Mouse (Mus musculus): Measurements from ENCODE around the gene S1pr4.

Gene S1pr4

DNA sequence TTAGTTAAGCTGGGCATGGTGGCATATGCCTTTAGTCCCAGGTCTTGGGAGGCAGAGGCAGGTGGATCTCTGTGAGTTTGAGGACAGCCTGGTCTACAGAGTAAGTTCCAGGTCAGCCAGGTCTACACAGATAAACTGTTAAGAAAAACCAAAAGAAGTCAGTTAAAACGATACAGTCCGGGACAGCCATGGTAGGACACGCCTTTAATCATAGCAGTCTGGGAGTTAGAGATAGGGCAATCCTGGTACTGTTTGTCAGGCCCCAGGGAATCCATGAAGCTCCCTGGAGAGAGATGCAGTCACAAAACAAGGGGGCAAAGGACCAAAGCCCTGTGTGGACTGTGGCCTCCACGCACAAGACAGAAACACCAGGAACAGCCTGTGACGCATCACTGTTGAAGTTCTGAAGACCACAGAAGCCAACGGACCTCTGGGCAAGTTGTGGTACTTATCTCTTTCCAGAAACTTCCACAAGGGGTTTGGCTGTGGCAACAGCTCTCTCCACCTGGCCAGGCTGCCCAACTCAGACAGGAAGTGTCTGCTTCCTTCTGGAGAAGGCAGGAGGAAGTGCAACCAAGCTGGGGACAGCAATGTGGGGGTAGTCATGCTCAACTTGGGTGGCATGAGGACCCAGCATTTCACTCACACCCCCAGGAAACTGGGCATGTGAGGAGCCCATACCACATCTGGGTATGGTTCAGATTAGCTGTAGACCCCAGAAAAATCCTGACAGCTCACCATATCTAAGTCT is 19.5 kb upstream of the S1pr4 start:
- no peak for DNase-seq (ENCODE audit: low spot score in 2 of 2)

DNA sequence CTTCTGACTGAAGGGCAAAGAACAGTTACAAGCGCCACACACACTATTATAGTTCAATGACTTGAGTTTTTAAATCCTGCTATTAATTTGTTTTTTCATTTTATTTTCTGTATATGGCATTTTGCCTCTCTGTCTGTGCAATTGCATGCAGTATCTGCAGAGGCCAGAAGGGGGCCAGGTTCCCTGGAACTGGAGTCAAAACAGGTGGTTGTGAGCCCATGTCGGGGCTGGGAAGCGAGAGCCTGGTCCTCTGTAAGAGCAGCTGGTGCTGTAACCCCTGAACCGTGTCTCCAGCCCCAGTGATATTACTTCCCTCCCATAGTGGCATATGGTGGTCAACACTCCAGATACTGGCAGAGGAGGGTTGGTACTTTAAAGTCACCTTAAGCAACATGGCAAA is 18.6 kb upstream of the S1pr4 start:
- peak in 1 of 2 experiments; percentile 71 for DNase-seq (ENCODE audit: low spot score in 2 of 2)

- DNase-seq (ENCODE audit: low spot score in 2 of 2) = no peak
These were observed 17.3 kb upstream of the S1pr4 start for GRCm38 (mm10) chr10:81517227-81517626.

DNA sequence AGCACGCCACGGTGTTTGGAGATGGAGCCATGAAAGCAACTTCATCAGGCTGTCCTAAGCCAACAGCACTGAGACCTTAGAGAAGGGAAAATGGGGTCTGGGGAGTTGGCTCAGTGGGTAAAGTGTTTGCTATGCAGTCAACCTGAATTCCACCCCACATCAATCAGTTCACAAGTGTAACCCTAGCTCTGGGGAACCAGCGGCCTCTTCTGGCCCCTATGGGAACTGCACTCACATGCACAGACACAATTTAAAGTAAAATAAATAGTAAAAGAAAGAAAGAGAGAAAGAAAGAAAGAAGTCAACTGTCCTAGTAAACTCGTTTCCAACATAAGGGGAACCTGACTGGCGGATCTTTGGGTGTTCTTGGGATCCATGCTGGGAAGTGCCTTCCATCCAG is 13.9 kb upstream of the S1pr4 start:
- no peak for DNase-seq (ENCODE audit: low spot score in 2 of 2)

DNA sequence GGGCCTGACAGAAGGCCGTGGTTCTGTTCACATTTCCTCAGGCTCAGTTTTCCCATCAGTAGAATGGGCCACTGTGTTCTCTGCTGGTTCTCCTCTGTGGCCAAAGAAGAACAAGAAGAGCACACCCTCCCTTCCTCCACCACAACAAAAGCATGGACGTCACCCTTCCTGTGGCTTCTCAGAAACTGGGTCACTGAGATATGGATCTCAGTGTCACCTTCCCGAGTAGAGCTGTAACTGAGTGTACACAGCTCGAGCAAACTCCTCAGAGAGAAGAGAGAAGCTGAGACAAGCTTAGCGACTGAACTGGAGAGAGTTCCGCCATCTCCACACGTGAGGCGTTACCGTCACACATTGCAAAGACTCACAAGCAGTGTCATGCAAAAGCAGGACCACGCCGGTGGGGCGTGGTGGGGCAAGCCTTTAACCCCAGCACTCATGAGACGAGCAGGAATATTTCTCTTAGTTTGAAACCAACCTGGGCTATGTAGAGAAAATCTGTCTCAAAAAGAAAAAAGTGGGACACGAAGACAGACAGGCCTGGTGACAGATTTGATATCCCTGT is 10.4 kb upstream of the S1pr4 start:
- DNase-seq (ENCODE audit: low spot score in 2 of 2) = no peak

DNA sequence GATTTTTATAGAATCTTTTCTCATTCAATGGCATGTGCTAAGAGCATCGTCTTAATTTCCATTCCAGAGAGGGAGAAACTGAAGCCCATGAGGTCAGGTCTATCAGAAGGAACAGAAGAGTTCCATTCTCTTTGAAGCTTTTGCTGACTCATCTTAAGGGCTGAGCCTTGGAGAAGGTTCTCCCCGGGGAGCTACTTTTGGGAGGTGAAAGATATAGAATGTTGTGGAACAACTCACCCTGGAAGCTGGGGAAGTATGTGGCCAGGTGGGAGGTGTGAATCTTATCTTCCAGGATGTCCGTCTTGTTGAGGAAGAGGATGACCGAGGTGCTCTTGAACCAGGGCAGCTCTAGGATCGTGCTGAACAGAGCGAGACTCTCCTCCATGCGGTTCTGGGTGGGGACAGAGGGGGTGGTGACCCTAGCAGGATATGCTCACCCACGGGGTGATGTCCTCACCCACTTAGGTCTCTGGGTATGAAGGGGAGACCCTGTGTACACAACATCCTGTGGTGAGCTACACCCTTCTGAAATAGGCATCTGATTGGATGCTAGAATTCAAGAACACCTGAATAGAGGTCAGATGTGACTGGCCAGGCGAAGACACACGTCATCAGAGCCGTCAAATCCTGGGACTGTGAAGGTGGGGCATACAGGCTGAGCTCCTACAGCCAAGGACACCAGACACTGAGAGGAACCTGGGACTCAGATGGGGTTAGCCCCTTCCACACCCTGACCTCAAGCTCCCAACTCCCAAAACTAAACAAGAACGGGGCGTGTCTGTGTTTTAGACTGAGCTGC is 8.0 kb upstream of the S1pr4 start:
- no peak for DNase-seq (ENCODE audit: low spot score in 2 of 2)

DNA sequence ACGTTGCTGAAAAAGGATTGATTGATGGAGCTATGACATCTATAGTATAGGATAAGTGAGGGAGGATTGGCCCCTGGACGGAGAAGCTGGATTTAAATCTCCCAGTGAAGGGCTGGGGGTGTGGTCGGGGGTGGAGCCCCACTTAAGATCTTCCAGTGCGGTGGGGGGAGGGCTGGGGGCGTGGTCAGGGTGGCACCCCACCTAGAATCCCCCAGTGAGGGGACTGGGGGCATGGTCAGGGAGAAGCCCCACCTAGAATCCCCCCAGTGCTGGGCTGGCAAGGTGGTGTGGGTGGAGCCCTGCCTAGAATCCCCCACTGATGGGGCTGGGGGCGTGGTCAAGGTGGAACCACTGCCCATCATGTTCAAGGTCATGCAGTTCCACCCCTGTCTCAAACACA is 7.2 kb upstream of the S1pr4 start:
- DNase-seq (ENCODE audit: low spot score in 2 of 2) = no peak

DNA sequence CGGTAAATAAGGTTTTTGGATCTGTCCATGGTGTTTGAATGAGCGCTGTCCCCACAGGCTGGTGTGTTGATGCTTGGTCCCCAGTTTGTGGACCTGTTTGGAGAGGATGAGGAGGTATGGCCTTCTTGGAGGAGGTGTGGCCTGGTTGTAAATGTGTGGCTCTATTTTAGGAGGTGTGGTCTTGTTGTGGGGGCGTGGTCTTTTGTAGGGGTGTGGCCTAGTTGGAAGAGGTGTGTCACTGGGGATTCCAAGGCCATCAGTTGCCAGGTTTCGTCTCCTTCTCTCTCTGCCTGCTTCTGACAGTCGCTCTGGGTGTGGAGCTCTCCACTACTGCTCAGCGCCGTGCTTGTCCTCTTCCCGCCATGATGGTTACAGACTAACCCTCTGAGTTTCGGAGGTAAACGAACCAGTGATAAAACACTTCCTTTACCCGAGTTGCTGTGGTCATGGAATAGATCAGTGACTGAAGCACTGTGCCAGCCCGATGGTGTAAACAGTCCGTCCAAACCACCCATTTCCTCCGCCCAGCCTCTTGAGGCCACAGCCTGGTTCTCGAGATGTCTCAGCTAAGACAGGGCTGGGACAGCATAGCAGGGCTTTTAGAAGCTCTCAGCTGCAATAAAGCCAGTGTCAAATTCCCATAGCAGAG is 5.2 kb upstream of the S1pr4 start:
- DNase-seq (ENCODE audit: low spot score in 2 of 2) = no peak

DNA sequence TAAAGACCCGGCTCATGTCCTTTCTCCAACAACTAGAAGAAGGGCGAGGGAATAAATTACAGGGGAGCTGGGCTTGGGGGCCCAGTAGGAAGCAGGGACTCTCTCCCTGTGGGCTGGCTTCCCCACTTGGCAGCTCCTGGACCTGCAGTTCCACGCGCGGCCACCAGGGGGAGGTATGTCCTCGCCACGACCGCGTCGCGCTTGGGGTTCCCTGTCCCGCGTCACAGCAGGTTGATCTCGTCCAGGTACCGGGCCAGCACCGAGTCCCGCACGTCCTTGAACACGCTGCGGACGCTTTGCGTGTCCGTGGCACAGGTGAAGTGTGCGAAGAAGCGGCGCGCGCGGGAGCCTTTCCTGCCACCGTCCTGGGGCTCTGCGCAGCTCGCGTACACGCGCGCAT is 2.7 kb upstream of the S1pr4 start:
- peak; percentile 94 for DNase-seq (ENCODE audit: low spot score in 2 of 2)

GRCm38 (mm10) chr10:81501863-81502262 is 1.9 kb upstream of the S1pr4 start:
- DNase-seq (ENCODE audit: low spot score in 2 of 2) = no peak

GRCm38 (mm10) chr10:81499250-81499901 is 556 bp downstream of the S1pr4 start:
- DNase-seq (ENCODE audit: low spot score in 2 of 2) = no peak

GRCm38 (mm10) chr10:81498316-81499249 is 1.3 kb downstream of the S1pr4 start:
- no peak for DNase-seq (ENCODE audit: low spot score in 2 of 2)

- DNase-seq (ENCODE audit: low spot score in 2 of 2) = no peak
These were observed 2.3 kb downstream of the S1pr4 start for GRCm38 (mm10) chr10:81497401-81498270.

GRCm38 (mm10) chr10:81496969-81497368 is 3.0 kb downstream of the S1pr4 start:
- no peak for DNase-seq (ENCODE audit: low spot score in 2 of 2)

DNA sequence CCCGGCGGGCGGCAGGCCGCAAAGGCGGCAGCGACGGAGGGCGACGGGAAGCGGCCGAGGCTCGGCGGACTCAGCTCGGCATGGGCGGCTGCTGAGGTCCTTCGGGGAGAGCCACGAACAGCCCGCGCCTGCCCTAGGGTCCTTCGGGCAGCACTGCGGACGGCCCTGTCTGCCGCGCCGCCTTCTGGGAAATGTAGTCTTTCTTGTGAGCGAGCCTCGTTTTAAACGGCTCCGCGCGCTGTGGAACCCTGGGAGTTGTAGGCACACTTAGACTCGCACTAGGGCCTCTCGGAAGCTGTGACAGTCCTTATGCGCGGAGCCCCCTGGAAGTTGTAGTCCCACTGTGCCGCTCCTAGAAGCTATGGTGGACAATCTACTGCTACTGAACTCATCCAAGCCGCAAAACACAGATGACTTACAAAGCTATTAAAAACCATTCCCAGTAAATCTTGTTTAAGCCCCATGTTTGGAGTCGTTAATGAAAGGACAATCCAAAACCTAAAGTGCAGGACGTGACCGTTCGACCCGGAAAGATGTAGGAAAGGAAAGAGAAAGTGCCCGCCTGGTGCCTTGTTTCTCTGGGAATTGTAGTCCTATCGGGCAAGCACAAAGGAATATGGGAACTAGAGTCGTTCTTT is 3.5 kb downstream of the S1pr4 start, which contains the start of gene Ncln:
Gene Ncln, minus strand, starts transcription at position 129 of the 638 bp plus-strand sequence.
- DNase-seq (ENCODE audit: low spot score in 2 of 2) = peak; percentile 94 to 96

- DNase-seq (ENCODE audit: low spot score in 2 of 2) = no peak
These were observed 4.2 kb downstream of the S1pr4 start for GRCm38 (mm10) chr10:81495616-81496263.

DNA sequence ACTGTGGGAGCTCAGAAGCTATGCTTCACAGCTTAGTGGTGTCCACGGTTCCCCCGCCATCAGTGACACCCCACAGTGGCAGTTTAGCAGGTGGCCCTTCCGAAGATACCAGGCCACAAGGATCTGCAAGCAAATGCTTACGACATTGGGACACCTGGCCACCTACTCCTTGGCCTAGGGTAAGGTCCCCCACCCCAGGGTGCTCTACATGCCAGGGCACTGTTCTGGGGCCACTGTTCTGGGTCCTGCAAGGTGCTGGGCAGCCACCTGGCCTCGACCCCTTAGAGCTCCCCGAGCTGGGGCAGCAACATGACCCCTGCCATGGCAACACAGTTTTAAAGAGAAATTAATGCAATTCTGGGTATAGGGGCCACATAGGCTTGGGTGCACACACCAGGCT is 4.8 kb downstream of the S1pr4 start:
- DNase-seq (ENCODE audit: low spot score in 2 of 2) = no peak

DNA sequence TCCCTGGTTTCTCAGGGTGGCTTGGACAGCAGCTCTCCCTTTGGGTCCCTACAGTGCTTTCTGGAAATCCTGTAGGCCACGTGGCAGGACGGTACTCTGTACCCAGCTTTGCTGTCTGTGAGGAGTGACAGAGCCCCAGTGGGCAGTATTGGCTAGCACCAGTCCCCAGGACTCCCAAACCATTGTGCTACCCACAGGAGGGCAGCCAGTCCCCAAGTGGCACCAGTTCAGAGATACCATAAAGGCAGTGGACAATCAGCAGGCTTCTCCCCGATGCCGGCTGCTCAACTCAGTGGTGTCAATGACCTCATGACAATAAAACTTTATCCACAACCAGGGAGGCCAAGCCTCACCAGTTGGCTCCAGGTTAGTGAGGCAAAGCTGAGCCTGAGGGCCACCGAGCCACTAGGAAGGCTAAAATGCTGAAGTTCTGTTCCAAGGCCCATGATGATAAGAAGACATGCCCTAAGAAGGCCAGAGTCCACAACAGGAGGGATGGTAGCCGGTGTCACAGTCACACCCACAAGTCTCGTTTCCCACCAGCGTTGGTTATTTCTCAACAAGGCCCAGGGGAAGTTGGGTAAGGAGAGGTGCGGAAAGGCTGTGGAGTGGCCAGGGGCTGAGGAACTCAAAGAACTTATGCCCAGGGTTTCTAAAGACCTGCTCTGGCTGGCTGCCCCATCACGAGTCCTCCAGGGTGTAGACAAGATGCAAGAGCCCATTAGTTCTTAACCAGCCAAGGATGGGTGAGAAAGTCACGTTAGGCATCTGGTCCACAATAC is 5.5 kb downstream of the S1pr4 start:
- DNase-seq (ENCODE audit: low spot score in 2 of 2) = no peak

All from cerebellum, postnatal 4 days (tissue).